Mouse (Mus musculus) liver, embryonic 14.5 days (tissue): ENCODE data around the gene Nrp1.

Source experiments
- CTCF ChIP-seq: IDR thresholded peaks from 2 replicates; pipeline ENCODE4 v1.5.1; 2016; ENCODE audit warnings: antibody characterized with exemption, low read depth, control low read depth
- EP300 ChIP-seq: IDR thresholded peaks from 2 replicates; pipeline ENCODE4 v1.6.1; 2016; ENCODE audit warnings: antibody characterized with exemption, low read depth

GRCm38 (mm10) chr8:128457277-128457676, 98.9 kb downstream of the Nrp1 start:
- TF ChIP-seq CTCF: no peak
- TF ChIP-seq EP300: no peak
